Mouse (Mus musculus): ENCODE measurements around the gene Bclaf1. TPM values are rescaled to one million over a fixed set of nuclear protein-coding genes. Genes with fewer than 3 reads are reported as not detected.
A peak's percentile ranks its signal among the peaks of the same experiment; 100 is the strongest.

Bclaf1 gene
- polyA plus RNA-seq, 1 experiment from 2014 or later, result 83.9 TPM

- peak; percentile 96 for TF ChIP-seq CTCF (IDR thresholded peaks at IDR 0.05; ENCODE audit: low read depth)
- no peak overlapping the region for H3K27ac ChIP-seq
- WGBS, result 17% methylated on average over 11 of the region's 11 CpGs
- H3K27me3 ChIP-seq (ENCODE audit: insufficient read depth, low read length), result no peaks in the 10 kb centered on the region
- peak; percentile 34; the same call in 1 of the 2 replicates for ATAC-seq (replicated peaks; ENCODE audit: low FRiP score, low read depth)
- no peaks in the 10 kb centered on the region for H3K9me3 ChIP-seq (replicated peaks; ENCODE audit: low read length)
- no peak overlapping the region for H3K4me3 ChIP-seq (replicated peaks; ENCODE audit: low read depth, low read length)
- 0 out of 2 replicates have a peak, but pooled peaks cover 8% of the 10 kb centered on the region for H3K4me1 ChIP-seq (replicated peaks; ENCODE audit: insufficient read depth, low read length)
- DNase-seq (ENCODE audit: low spot score), result peak; percentile 95
- H3K9ac ChIP-seq (ENCODE audit: low read depth, low read length), result 0 out of 2 replicates have a peak overlapping the region, but pooled peaks have one; percentile 6
- peak overlapping the region; percentile 48 for H3K4me2 ChIP-seq (ENCODE audit: low read length)
- no peaks in the 10 kb centered on the region for H3K36me3 ChIP-seq (ENCODE audit: insufficient read depth, low read length)
These were observed 21.8 kb upstream of the Bclaf1 start for GRCm38 (mm10) chr10:20290467-20290883.

GRCm38 (mm10) chr10:20295961-20296360 lies 16.3 kb upstream of the Bclaf1 start:
- H3K27ac ChIP-seq, result no peak overlapping the region
- H3K9me3 ChIP-seq (replicated peaks; ENCODE audit: low read length), result no peaks in the 10 kb centered on the region
- no peak overlapping the region for H3K9ac ChIP-seq (ENCODE audit: low read depth, low read length)
- 74% methylated on average over 5 of the region's 5 CpGs for whole genome bisulfite sequencing
- DNase-seq (ENCODE audit: low spot score) (no peak), ATAC-seq (replicated peaks; ENCODE audit: low FRiP score, low read depth) (no peak)
- no peak overlapping the region for H3K4me3 ChIP-seq (replicated peaks; ENCODE audit: low read depth, low read length)
- peak; percentile 13; the same call in 1 of the 2 replicates for TF ChIP-seq CTCF (IDR thresholded peaks at IDR 0.05; ENCODE audit: low read depth)
- no peak overlapping the region for H3K4me2 ChIP-seq (ENCODE audit: low read length)
- H3K4me1 ChIP-seq (replicated peaks; ENCODE audit: insufficient read depth, low read length), result no peaks in the 10 kb centered on the region
- no peaks in the 10 kb centered on the region for H3K36me3 ChIP-seq (ENCODE audit: insufficient read depth, low read length)
- H3K27me3 ChIP-seq (ENCODE audit: insufficient read depth, low read length), result no peaks in the 10 kb centered on the region

- no peaks in the 10 kb centered on the region for H3K36me3 ChIP-seq (ENCODE audit: insufficient read depth, low read length)
- 62% methylated on average over 3 of the region's 3 CpGs for WGBS
- no peak for TF ChIP-seq CTCF (IDR thresholded peaks at IDR 0.05; ENCODE audit: low read depth)
- H3K9me3 ChIP-seq (replicated peaks; ENCODE audit: low read length), result no peaks in the 10 kb centered on the region
- no peak for DNase-seq (ENCODE audit: low spot score)
- ATAC-seq (replicated peaks; ENCODE audit: low FRiP score, low read depth), result no peak
- no peaks in the 10 kb centered on the region for H3K27me3 ChIP-seq (ENCODE audit: insufficient read depth, low read length)
- H3K4me1 ChIP-seq (replicated peaks; ENCODE audit: insufficient read depth, low read length), result no peaks in the 10 kb centered on the region
- no peak overlapping the region for H3K4me2 ChIP-seq (ENCODE audit: low read length)
- no peak overlapping the region for H3K9ac ChIP-seq (ENCODE audit: low read depth, low read length)
- H3K4me3 ChIP-seq (replicated peaks; ENCODE audit: low read depth, low read length), result no peak overlapping the region
- no peak overlapping the region for H3K27ac ChIP-seq
These were observed 13.9 kb upstream of the Bclaf1 start for GRCm38 (mm10) chr10:20298152-20298920.

GRCm38 (mm10) chr10:20299114-20299513 lies 13.2 kb upstream of the Bclaf1 start:
- H3K9me3 ChIP-seq (replicated peaks; ENCODE audit: low read length), result no peaks in the 10 kb centered on the region
- no peak for ATAC-seq (replicated peaks; ENCODE audit: low FRiP score, low read depth)
- 77% methylated on average over 5 of the region's 5 CpGs for WGBS
- DNase-seq (ENCODE audit: low spot score), result no peak
- no peak overlapping the region for H3K9ac ChIP-seq (ENCODE audit: low read depth, low read length)
- H3K4me3 ChIP-seq (replicated peaks; ENCODE audit: low read depth, low read length), result no peak overlapping the region
- no peak overlapping the region for H3K4me2 ChIP-seq (ENCODE audit: low read length)
- no peak for TF ChIP-seq CTCF (IDR thresholded peaks at IDR 0.05; ENCODE audit: low read depth)
- H3K36me3 ChIP-seq (ENCODE audit: insufficient read depth, low read length), result no peaks in the 10 kb centered on the region
- H3K4me1 ChIP-seq (replicated peaks; ENCODE audit: insufficient read depth, low read length), result no peaks in the 10 kb centered on the region
- no peaks in the 10 kb centered on the region for H3K27me3 ChIP-seq (ENCODE audit: insufficient read depth, low read length)
- no peak overlapping the region for H3K27ac ChIP-seq

GRCm38 (mm10) chr10:20310969-20311769 lies 1.1 kb upstream of the Bclaf1 start:
- peak; percentile 36 for DNase-seq (ENCODE audit: low spot score)
- Histone ChIP-seq H3K27ac (peak overlapping the region; percentile 100), H3K27me3 (ENCODE audit: insufficient read depth, low read length) (no peaks in the 10 kb centered on the region), H3K9ac (ENCODE audit: low read depth, low read length) (peak overlapping the region; percentile 93), H3K4me2 (ENCODE audit: low read length) (peak overlapping the region; percentile 80), H3K36me3 (ENCODE audit: insufficient read depth, low read length) (no peaks in the 10 kb centered on the region), H3K4me3 (replicated peaks; ENCODE audit: low read depth, low read length) (peak overlapping the region; percentile 90), H3K4me1 (replicated peaks; ENCODE audit: insufficient read depth, low read length) (no peaks in the 10 kb centered on the region), H3K9me3 (replicated peaks; ENCODE audit: low read length) (no peaks in the 10 kb centered on the region)
- ATAC-seq (replicated peaks; ENCODE audit: low FRiP score, low read depth), result no peak
- no peak for TF ChIP-seq CTCF (IDR thresholded peaks at IDR 0.05; ENCODE audit: low read depth)
- 43% methylated on average over 11 of the region's 11 CpGs for WGBS

- H3K9me3 ChIP-seq (replicated peaks; ENCODE audit: low read length), result no peaks in the 10 kb centered on the region
- peaks cover 4% of the 10 kb centered on the region; the same call in 1 of the 2 replicates for H3K36me3 ChIP-seq (ENCODE audit: insufficient read depth, low read length)
- DNase-seq (ENCODE audit: low spot score), result peak; percentile 93
- ATAC-seq (replicated peaks; ENCODE audit: low FRiP score, low read depth), result peak; percentile 79
- H3K27me3 ChIP-seq (ENCODE audit: insufficient read depth, low read length), result no peaks in the 10 kb centered on the region
- H3K9ac ChIP-seq (ENCODE audit: low read depth, low read length), result peak overlapping the region; percentile 93
- 0% methylated on average over 44 of the region's 54 CpGs for WGBS
- no peaks in the 10 kb centered on the region for H3K4me1 ChIP-seq (replicated peaks; ENCODE audit: insufficient read depth, low read length)
- no peak for TF ChIP-seq CTCF (IDR thresholded peaks at IDR 0.05; ENCODE audit: low read depth)
- peak overlapping the region; percentile 67 for H3K4me2 ChIP-seq (ENCODE audit: low read length)
- H3K4me3 ChIP-seq (replicated peaks; ENCODE audit: low read depth, low read length), result peak overlapping the region; percentile 90
- H3K27ac ChIP-seq, result peak overlapping the region; percentile 100
These were observed 550 bp downstream of the Bclaf1 start for GRCm38 (mm10) chr10:20312736-20313301.

All from kidney, postnatal 0 days (tissue).